Mouse (Mus musculus): ENCODE data around the gene Copz2.
A peak's percentile ranks its signal among the peaks of the same experiment; 100 is the strongest.
"Not testable (repeated sequence)": the region's sequence is repeated elsewhere in the genome, so short reads cannot be mapped to it uniquely, and the experiment has no call there.

Gene Copz2

DNA sequence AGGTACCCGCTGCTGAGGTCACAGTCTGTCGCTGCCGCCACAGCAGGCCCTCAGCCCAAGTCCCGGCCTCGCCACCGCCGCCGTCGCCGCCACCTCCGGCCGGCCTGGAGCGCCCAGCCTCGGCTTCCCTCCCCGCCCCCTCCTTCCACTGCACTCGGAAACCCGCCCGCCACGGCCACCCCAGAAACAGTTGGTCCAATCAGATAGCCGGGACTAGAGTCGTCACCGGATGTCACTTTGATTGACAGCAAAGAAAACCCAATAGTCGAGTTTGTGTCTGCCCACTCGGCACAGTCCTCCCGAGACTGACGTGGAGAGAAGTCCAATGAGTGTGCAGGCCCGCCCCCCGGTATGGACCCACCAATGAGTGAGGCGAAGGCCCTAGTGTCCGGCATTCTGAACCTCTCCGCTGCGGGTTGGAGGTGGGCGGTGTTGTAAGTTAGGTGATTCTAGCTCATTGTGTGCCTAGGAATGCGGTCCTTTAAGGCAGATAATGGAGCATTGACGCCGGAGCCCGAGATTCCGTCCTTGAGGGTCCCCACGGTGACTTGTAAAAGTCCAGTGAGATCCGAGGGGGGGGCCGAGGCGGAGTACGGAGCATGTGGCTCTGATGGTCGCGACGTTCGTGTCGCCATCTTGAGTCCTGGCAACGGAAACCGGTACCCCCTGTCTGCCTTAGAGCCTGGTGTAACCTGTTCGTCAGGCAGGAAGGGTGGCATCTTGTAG lies 19.7 kb upstream of the Copz2 start, which contains the start of gene Nfe2l1:
Gene Nfe2l1 (minus strand): TSS at position 156 of the 726 bp plus-strand sequence.
- peak; percentile 98 to 99 for DNase-seq

DNA sequence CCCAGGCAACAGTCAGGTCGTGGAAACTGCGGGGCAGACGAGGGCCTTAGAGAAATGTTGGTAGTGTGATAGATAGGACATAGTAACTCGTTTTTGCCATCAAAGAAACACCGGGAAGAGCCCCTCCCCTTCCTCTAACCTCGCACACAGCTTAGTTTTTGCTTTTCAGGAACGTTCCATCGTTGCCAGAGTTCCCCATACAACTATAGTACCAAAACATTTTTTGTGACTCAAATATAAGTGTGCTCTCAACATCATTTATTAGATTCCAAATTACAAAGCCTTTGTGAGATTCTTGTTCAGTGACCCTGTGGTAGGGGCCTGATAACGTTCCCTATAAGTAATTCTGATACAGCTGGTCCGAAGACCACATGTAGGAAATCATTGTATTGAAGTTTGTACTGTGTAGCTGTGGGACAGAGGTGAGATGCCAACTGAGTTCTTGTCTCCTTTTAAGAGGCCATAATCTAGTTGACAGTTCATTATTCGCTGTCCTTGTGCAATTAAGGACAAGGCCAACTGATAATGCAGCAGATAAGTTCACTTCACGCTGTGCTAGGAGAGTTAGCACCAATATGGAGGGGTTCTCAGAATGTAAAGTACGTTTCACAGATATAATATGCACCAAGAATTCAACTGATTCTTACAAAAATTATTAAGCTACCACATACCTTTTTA lies 19.0 kb upstream of the Copz2 start:
- DNase-seq: no peak

DNA sequence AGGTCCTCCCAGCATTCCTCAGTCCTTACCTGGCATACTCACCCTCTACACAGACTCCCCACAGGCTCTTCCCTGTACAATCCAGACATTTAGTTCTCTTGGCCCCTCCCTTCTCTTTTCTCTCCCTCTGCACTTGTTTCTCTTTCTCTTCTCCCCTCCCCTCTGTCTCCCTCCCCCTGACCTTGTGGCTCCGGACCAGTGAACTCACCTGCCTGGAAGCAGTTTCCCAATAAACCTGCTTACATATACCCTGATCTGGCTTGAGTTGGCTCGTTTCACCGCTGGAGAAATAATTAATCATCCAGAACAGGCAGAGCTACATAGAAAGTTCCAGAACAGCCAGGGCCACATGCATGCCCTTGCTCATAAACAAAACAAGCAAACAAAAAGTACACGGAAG lies 18.2 kb upstream of the Copz2 start:
- DNase-seq: no peak

DNA sequence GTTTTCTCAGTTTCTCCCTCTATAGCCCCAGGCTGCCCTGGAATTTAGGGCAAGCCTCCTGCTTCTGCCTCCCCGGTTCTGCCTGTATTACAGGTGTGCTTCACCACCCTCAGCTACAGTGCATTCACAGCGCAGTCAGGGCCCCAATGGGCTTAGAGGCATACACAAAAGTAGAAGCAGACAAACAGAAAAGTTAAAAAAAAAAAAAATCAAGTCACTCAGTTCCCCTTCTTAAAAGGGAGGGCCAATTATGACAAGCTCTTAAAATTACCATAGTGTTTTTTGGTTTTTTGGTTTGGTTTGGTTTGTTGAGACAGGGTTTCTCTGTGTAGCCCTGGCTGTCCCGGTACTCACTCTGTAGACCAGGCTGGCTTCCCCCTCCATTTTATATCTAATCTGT lies 17.1 kb upstream of the Copz2 start:
- no peak for DNase-seq

DNA sequence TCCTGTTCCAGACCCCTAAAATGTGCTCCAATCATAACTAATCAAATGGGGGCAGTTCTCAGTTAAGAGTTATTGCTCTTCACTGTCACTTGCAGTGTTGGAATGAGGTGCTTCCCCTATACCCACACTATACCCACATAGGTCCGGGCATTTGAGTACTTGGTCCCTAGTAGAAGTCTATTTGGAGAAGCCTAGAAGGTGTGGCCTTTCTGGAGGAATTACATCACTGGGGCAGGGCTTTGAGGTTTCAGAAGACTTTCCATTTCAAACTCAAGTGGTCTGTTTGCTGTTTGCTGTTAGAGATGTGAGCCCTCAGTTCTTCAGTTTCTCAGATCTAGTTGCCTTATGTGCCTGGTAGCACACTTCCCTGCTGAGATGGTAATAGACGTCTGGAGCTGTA lies 16.7 kb upstream of the Copz2 start:
- no peak for DNase-seq

DNA sequence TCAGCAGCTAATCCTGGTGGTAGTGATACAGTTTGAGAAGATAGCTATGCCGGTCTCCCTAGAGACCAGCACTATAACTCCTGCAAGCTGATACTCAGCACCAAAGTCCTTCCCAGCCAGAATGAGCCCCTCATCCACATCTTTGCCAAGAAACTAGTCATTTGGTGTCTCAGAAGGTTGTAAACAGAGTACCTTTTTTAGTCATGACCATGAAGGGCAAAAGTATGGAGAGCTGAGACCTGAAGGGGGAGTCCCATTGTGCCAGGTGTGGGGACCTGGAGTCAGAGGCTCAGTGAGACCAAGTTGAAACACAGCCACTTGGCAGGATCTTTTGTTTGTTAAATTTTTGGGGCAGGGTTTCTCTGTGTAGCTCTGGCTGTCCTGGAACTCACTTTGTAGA lies 15.5 kb upstream of the Copz2 start:
- no peak for DNase-seq

DNA sequence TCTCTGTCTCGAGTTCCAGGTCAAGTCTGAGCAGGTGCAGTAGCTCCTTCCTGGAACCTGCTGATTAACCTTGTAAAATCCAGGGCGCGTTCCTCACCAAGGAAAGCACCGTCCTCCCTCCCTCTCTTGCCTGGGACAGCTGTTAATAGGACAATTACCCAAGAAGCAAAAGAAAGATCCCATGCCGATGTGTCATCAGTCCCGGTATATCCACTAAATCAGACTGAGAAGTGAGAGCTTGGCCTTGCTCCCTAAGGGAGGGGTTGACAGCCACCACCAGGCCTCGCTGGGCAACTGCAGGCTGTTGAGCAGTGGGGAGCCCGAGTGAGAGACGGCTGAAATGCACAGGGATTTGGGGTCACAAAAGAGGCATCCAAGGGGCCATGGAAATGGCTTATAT lies 12.4 kb upstream of the Copz2 start:
- no peak for DNase-seq

DNA sequence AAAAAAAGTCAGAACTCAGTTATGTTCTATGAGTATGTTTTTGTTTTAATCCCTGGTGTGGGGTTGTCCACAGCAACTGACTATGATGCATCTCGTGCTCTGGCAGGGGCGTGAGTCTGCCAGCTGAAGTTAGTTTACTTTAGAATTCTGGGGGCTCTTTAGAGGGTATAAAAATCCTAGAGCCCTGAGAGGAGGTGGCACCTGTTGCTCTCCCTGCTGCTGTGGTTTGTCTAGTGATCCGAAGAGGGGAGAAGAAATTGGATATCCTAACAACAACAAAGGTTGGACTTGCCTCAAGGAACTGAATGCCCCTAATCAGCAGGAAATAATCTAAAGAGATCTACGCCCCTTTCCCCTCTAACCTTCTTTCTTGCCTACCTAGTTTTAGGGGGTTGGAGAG lies 11.3 kb upstream of the Copz2 start:
- no peak for DNase-seq

DNA sequence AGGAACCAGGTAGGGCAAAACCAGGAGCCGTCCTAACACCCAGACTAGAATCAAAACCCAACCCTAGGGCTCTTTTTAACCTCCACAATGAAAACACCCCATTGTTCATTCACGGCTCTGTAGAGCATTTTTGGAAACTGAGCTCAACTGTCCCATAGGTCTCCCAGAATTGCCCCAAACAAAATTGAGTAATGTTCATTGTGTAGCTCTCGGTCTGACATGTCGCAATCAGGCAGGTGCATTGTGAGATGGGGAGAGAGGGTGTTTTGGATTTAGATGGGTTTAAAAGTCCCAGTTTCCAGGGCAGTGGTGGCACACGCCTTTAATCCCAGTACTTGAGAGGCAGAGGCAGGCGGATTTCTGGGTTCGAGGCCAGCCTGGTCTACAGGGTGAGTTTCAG lies 10.2 kb upstream of the Copz2 start:
- DNase-seq: no peak

DNA sequence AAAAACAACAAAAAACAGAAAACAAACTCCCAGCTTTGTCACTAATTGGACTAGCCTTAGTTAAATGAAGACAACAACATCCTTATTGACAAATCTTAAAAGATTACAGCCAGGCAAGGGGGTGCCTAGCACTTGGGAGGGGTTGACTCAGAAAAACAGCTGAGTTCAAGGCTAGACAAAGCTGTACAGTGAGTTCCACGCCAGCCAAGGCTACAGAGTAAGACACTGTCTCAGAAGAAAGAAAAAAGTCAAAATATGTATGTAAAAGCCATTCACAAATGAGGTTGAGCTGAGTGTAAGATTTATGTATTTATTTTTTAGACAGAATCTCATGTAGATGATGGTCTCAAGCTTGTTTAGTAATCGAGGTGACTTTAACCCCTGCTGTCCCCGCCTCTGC lies 9.8 kb upstream of the Copz2 start:
- DNase-seq: no peak

DNA sequence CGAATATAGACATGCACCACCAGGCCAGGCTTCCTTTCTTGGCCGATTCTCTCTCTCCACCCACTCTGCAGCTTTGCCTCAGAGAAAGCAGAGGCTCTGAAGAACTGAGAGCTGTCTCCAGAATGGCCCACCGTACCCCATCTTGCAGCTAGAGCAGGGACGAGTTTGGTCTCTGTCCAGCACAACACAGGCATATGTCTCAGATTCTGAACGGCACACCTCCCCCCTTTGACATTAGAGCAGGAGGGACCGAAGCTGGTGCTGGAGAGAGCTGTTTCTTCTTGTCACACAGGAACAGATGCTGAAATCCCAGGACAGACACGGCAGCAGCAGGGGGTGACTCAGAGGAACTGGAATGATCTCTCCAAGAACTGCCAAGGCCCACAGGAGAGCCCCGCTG lies 9.4 kb upstream of the Copz2 start:
- DNase-seq: no peak

DNA sequence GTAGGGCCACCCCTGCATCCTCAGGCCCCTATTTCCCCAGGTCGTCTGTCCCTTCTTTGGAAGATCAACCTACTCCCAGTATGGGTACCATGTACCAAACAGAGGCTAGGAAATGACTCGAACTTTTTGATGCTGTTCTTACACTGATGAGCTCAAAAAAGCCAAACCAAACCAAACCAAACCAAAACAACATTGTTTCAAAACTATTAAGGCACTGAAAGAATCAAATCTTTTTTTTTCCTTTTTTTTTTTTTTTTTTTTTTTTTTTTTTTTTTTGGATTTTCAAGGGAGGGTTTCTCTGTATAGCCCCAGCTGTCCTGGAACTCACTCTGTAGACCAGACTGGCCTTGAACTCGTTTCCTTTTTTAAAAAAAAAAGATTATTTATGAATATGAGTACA lies 6.0 kb upstream of the Copz2 start:
- no peak for DNase-seq

DNA sequence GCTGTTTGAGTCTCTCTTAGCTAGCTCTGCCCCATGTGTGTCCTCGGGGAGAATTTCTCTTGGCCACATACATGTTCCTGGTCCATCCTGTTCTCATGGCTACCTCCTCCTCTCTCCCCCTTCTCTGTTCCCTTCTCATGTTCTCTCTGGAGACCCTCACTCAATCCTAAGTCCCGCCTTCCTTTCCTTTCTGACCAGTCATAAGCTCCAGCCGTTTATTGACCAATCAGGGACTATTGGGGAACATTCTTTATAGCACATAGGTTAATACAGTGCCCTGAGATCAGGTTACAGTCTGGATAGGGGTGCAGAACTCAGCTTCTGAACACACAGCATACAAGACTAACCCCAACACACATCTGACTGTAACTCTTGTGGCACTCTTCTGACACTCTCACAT lies 2.4 kb upstream of the Copz2 start:
- no peak for DNase-seq

DNA sequence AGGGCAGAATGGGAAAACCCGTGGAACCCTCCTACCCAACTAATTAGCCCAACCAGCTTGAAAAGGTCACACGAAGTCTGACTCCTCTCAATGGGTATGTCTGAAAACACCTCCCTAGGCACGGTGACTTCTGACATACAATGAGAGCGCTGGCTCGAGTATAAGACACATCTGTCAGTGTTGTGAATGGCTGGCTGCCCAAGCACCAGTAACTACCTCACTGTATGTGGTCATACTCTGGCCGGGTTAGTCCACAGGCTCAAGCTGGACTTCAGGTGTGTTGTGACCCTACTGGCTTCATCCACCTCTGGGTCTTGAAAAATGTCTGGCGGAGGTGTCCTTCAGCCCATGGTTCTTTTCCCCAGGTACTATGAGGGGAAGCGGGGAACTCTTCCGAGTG lies 976 bp upstream of the Copz2 start:
- DNase-seq: no peak

DNA sequence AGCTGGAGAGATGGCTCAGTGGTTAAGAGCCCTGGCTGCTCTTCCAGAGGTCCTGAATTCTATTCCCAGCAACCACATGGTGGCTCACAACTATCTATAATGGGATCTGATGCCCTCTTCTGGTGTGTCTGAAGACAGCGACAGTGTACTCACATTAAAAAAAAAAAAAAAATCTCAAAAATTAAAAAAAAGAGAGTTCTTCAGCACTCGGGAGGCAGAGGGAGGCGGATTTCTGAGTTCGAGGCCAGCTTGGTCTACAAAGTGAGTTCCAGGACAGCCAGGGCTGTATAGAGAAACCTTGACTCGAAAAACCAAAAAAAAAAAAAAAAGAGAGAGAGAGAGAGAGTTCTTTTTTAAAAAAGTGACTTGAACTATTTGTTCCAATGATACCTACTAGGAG lies 525 bp upstream of the Copz2 start:
- DNase-seq: not testable (repeated sequence)

DNA sequence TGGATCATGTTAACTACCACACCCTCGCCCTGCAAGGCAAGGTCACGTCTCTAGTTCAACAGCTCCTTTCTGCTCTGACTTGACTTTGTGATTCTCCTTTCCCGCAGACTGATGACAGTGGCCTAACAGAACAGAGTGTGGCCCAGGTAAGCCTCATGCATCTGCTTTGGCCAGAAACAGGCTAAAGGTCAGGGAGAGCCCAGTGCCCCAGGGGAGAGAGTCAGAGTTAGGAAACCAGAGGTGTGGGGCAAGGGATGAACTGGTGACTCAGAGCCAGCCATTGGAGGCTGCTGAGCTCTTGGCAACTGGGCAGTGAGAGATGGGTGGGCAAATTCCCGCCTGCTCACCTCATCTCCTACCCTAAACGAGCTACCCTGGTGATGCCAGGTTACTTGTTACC lies 7.8 kb downstream of the Copz2 start:
- DNase-seq: no peak

DNA sequence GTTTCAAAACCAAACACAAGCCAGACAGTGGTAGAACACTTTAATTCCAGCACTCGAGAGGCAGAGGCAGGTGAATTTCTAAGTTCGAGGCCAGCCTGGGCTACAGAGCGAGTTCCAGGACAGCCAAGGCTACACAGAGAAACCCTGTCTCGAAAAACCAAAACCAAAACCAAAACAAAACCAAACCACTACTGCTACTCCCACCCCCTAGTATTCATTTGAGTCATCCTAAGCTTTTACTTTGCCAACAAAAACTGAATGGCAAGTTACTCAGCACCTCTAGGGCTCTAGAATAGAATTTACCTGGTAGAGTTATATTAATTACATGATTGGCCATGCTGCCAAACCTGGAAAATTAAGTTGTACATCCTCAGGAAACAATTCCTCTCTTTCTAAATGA lies 10.0 kb downstream of the Copz2 start:
- DNase-seq: no peak

DNA sequence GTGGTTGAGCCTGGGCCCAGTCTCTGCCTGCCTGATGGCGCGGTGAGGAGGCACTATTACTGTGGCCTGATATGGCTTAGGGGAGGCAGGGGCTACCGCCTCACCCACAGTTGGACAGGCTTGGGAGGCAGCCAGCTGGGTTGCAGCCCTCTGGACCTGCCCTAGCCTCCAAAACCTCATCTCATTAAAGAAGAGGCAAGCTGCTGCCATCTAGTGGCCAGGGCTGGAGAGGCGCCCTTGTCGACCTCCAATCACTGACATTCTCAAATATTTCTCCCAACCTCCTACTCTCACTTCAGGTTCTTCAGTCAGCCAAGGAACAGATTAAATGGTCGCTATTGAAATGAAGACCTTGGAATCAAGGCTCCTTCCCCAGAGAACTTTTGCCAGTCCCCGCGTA lies 10.9 kb downstream of the Copz2 start:
- DNase-seq: peak; percentile 25 to 33

DNA sequence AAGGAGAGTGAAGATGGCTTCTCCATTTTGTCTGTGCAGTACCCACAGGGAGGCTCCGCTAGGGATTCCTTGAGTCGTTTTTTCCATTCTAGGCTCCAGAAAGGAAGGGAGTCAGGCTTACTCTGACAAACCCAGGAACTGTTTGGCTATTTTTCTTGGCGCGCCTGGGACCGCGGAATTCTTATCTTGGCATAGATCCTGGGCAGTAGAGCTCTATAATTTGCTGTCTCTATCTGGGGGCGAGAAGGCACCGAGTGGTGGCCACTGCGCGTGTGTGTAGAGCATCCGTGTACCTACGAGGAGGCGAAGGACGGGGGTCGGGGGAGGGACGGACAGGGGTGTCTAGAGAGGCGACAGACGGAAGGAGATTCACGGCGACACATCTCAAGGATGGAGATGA lies 11.8 kb downstream of the Copz2 start:
- DNase-seq: no peak

DNA sequence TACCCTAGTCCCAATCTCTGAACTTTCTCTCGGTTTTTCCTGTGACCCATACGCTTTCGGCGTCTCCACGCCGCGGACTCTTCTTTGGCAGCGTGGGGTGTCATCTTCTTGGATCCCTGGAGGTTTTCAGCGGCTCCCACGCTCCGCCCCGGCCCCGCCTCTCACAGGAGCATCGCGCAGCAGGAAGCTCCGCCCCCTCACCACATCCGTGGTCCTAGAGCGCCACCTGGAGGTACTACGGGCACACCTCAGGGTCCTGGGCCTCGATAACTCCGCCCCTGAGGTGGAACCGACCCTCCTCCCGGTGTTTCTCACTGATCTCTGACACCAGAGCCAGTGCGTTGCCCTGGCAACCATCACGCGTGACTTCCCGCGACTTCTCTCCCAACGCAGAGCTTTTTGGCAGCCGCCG lies 12.2 kb downstream of the Copz2 start:
- DNase-seq: peak; percentile 85

DNA sequence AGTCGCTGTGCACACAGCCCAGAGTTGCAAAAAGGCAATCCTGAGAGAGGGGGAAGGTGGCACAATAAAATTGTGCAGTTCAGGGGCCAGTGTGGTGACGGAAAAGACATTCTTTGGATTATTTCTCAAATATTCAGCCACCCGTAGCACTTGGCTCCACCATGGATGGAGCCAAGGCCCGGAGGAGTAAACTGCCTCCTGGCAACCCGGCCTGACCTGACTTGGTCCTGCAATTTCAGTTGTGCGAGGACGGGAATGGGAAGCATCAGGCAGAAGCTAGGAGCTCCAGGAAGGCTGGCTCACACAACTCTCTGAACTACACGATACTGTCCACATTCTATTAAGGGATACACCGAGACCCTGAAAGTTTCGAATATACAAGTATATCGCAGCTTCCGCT lies 12.9 kb downstream of the Copz2 start:
- DNase-seq: no peak

DNA sequence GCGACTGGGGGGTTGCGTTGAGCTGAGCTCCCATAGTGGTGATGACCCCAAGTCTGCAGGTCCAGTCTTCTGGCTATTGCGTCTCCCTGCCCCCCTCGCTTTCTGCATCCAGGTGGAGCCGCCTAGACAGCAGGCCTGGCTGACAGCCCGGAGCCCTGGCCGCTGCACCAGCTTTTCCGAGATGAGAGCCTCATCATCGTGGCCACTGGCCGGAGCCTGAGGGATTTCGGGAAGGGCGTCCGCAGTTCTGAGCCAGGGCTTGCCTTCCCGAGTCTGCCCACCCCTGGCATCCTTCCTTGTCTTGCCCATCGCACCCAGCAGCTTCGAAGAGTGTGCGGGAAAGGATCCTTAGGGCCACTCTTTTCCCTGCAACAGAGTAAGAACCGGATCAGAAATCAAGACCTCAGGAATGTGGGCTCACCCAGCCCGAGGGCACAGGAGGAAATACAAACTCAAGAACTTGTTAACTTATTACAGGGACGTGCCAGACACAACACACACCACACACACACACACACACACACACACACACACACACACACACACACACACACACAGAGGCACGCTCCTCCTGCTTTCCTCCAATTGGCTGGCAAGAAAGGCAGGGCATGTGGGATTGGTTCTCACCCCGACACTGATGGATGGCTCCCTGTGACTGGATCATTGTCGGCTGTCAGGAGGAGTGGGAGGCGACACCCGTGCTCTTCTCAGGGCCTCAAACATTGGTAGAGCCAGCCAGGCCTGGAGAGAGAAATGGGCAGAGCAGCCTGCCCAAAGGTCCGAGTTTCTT lies 13.7 kb downstream of the Copz2 start:
- no peak for DNase-seq

DNA sequence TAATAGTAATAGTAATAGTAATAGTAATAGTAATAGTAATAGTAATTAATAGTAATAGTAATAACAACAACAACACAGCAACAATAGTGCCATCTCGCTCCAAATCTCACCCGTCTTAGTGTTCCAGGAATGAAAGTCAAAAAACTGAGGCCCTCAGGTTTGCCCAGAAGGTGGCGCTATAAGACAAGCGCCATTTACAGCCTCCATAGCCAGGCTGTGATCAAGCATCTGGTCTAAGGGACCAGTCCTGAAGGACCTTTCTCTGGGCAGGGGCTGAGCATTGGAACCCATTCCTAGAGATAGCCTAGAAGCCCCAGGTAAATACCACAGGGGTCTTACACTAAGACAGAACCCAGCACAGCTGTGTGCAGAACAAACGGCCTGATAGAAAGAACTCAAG lies 17.5 kb downstream of the Copz2 start:
- DNase-seq: no peak
